ENCODE assay signal across 8 mouse cellular contexts in the genomic region with DNA sequence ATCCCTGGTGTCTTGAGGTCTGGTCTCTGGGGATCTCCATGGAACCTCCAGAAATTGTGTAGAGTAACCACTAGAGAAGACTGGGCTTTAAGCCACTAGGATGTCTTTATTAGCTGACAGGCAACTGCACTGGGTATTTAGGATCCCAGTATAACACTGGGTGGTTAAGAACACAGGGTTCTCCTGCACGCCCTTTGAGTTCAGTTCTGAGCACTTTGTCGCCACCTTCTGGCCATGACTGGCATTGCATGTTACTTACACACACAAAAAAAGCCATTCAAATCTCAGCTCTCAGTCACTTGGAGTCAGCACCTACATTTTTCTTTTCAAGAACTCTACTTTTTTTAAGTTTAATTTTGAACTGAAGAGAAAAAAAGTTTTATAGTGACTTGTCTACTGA. TPM values are rescaled to one million over a fixed set of nuclear protein-coding genes. Genes with fewer than 3 reads are reported as not detected.
DNase-seq lines count a peak whose midpoint lies in the region; ATAC-seq and TF ChIP-seq lines count a peak whose summit lies in the region.

No protein-coding gene starts in this region.

- TF ChIP-seq CTCF in ES-Bruce4 (IDR thresholded peaks at IDR 0.05; ENCODE audit: low read depth, low read length): peak; percentile 63
- TF ChIP-seq CTCF in layer of hippocampus, adult 2 months (conservative IDR thresholded peaks at IDR 0.05): peak; percentile 88

- no peak overlapping the region for H3K9ac ChIP-seq in ES-Bruce4 (ENCODE audit: low read depth, poor library complexity, severe bottlenecking)
- H3K9ac ChIP-seq in embryonic facial prominence, embryonic 11.5 days (replicated peaks; ENCODE audit: low read length): no peak overlapping the region

- no peaks in the 10 kb centered on the region; the same call in 1 of the 2 replicates for H3K36me3 ChIP-seq in ES-Bruce4 (ENCODE audit: control insufficient read depth, insufficient read depth, low read length, poor library complexity, severe bottlenecking)
- no peaks in the 10 kb centered on the region for H3K36me3 ChIP-seq in embryonic facial prominence, embryonic 11.5 days (replicated peaks; ENCODE audit: control insufficient read depth, insufficient read depth, low read depth, low read length)

- no peaks in the 10 kb centered on the region for H3K4me1 ChIP-seq in ES-Bruce4 (ENCODE audit: control insufficient read depth, insufficient read depth, low read length)
- no peaks in the 10 kb centered on the region for H3K4me1 ChIP-seq in embryonic facial prominence, embryonic 11.5 days (ENCODE audit: control insufficient read depth, insufficient read depth, low read length)

- intact Hi-C loops in heart, postnatal 10 days (cut with DNase I): loop anchor here (5.0 kb wide), 2 partner anchors 39 to 101 kb away; no protein-coding TSS in a partner anchor

- 7% methylated on average over 2 of the region's 2 CpGs for WGBS in embryonic facial prominence, embryonic 11.5 days

- TF ChIP-seq POLR2A in ES-Bruce4 (IDR thresholded peaks at IDR 0.05; ENCODE audit: insufficient read depth, low read length): no peak

- no peak overlapping the region for H3K4me3 ChIP-seq in ES-Bruce4 (ENCODE audit: low read depth, low read length)
- H3K4me3 ChIP-seq in embryonic facial prominence, embryonic 11.5 days (ENCODE audit: low read depth, low read length): no peak overlapping the region
- no peak overlapping the region for H3K4me3 ChIP-seq in layer of hippocampus, adult 2 months

- H3K4me2 ChIP-seq in embryonic facial prominence, embryonic 11.5 days (ENCODE audit: low read depth, low read length): no peak overlapping the region

- H3K9me3 ChIP-seq in ES-Bruce4 (replicated peaks; ENCODE audit: control insufficient read depth, insufficient read depth, low read length, poor library complexity, severe bottlenecking): no peaks in the 10 kb centered on the region
- H3K9me3 ChIP-seq in embryonic facial prominence, embryonic 11.5 days (replicated peaks; ENCODE audit: control insufficient read depth, low read length): no peaks in the 10 kb centered on the region

- no peak overlapping the region for H3K27ac ChIP-seq in ES-Bruce4 (ENCODE audit: insufficient read depth, low read length)
- H3K27ac ChIP-seq in embryonic facial prominence, embryonic 11.5 days (replicated peaks; ENCODE audit: low read depth, low read length): no peak overlapping the region
- H3K27ac ChIP-seq in layer of hippocampus, adult 2 months: no peak overlapping the region

- no peak for ATAC-seq in embryonic facial prominence, embryonic 11.5 days (replicated peaks; ENCODE audit: insufficient number of reproducible peaks, low FRiP score, low TSS enrichment, low read depth)

- no peak for TF ChIP-seq EP300 in ES-Bruce4 (IDR thresholded peaks at IDR 0.05; ENCODE audit: insufficient read depth, low read depth, low read length)

- DNase-seq in adrenal gland, postnatal 36 days: peak; percentile 66 to 70
- DNase-seq in embryonic facial prominence, embryonic 11.5 days (ENCODE audit: low spot score): peak; percentile 73
- DNase-seq in heart, postnatal 10 days: peak; percentile 68 to 82
- peak; percentile 51 to 79 for DNase-seq in layer of hippocampus, adult 2 months (ENCODE audit: low spot score in 2 of 2)
- peak; percentile 63 for DNase-seq in lung, postnatal 25 days (ENCODE audit: low spot score)
- peak; percentile 80 to 87 for DNase-seq in right cerebral cortex, adult 2 months (ENCODE audit: low spot score in 2 of 2)
- DNase-seq in urinary bladder, postnatal 10 days (ENCODE audit: low spot score): peak; percentile 13

- no peaks in the 10 kb centered on the region for H3K27me3 ChIP-seq in ES-Bruce4 (ENCODE audit: control insufficient read depth, insufficient read depth, low read length, poor library complexity, severe bottlenecking)
- H3K27me3 ChIP-seq in embryonic facial prominence, embryonic 11.5 days (ENCODE audit: control insufficient read depth, insufficient read depth, low read length): no peaks in the 10 kb centered on the region

RNA-seq across cellular contexts. Expression of a gene that starts 10.3 kb away (rescaled TPM):
- 11.0 and 11.3 TPM in 2 replicates for polyA plus RNA-seq in ES-Bruce4 (2011; ENCODE audit: insufficient read depth, insufficient read length, low read depth, missing spikeins)
- 10 to 100 TPM in 1 of 2 experiments, 1 to 10 TPM in 1; 8.3 to 22.0 TPM for total RNA-seq in adrenal gland, postnatal 36 days (2021)
- 11.3 and 11.6 TPM in 2 replicates for polyA plus RNA-seq in embryonic facial prominence, embryonic 11.5 days (2014; fragmentation: Nextera tagmentation; extraction: Ambion mirVana)
- 10 to 100 TPM in 1 of 2 experiments, 1 to 10 TPM in 1; 8.4 to 10.7 TPM for total RNA-seq in heart, postnatal 10 days (2021)
- 10 to 100 TPM; 27.0 to 30.7 TPM for total RNA-seq in layer of hippocampus, adult 2 months (2021)

RNA-seq across cellular contexts. Expression of a gene that starts 10.3 kb away (rescaled TPM):
- polyA plus RNA-seq in ES-Bruce4 (2011; ENCODE audit: insufficient read depth, insufficient read length, low read depth, missing spikeins): 47.8 and 49.3 TPM in 2 replicates
- total RNA-seq in adrenal gland, postnatal 36 days (2021): 10 to 100 TPM; 66.3 to 85.8 TPM
- 64.6 and 64.7 TPM in 2 replicates for polyA plus RNA-seq in embryonic facial prominence, embryonic 11.5 days (2014; fragmentation: Nextera tagmentation; extraction: Ambion mirVana)
- 10 to 100 TPM; 25.5 to 26.2 TPM for total RNA-seq in heart, postnatal 10 days (2021)
- total RNA-seq in layer of hippocampus, adult 2 months (2021): 100 to 1,000 TPM; 310 to 332 TPM

RNA-seq across cellular contexts. Expression of a gene that starts 27.8 kb away (rescaled TPM):
- not detected in 2 replicates for polyA plus RNA-seq in ES-Bruce4 (2011; ENCODE audit: insufficient read depth, insufficient read length, low read depth, missing spikeins)
- not detected for total RNA-seq in adrenal gland, postnatal 36 days (2021)
- not detected in 2 replicates for polyA plus RNA-seq in embryonic facial prominence, embryonic 11.5 days (2014; fragmentation: Nextera tagmentation; extraction: Ambion mirVana)
- total RNA-seq in heart, postnatal 10 days (2021): not detected
- not detected for total RNA-seq in layer of hippocampus, adult 2 months (2021)

RNA-seq across cellular contexts. Expression of a gene that starts 44.6 kb away (rescaled TPM):
- 25.7 and 29.8 TPM in 2 replicates for polyA plus RNA-seq in ES-Bruce4 (2011; ENCODE audit: insufficient read depth, insufficient read length, low read depth, missing spikeins)
- 10 to 100 TPM; 16.9 to 18.2 TPM for total RNA-seq in adrenal gland, postnatal 36 days (2021)
- 72.9 and 79.5 TPM in 2 replicates for polyA plus RNA-seq in embryonic facial prominence, embryonic 11.5 days (2014; fragmentation: Nextera tagmentation; extraction: Ambion mirVana)
- 10 to 100 TPM; 29.7 to 47.2 TPM for total RNA-seq in heart, postnatal 10 days (2021)
- total RNA-seq in layer of hippocampus, adult 2 months (2021): 10 to 100 TPM; 69.0 to 72.4 TPM

RNA-seq across cellular contexts. Expression of a gene that starts 59.2 kb away (rescaled TPM):
- 0.38 TPM in 1 of 2 replicates, not detected in the other for polyA plus RNA-seq in ES-Bruce4 (2011; ENCODE audit: insufficient read depth, insufficient read length, low read depth, missing spikeins)
- not detected for total RNA-seq in adrenal gland, postnatal 36 days (2021)
- not detected in 2 replicates for polyA plus RNA-seq in embryonic facial prominence, embryonic 11.5 days (2014; fragmentation: Nextera tagmentation; extraction: Ambion mirVana)
- total RNA-seq in heart, postnatal 10 days (2021): not detected
- total RNA-seq in layer of hippocampus, adult 2 months (2021): not detected

Comparison
In these comparisons a context has a peak if more than half of its experiments do, and no peak if none do; other contexts are left out.
1. DNase-seq: peak in every context shown above with its lines; median percentile 84 in right cerebral cortex, adult 2 months; 75 in heart, postnatal 10 days; 73 in embryonic facial prominence, embryonic 11.5 days; 68 in adrenal gland, postnatal 36 days; 65 in layer of hippocampus, adult 2 months; 63 in lung, postnatal 25 days; 13 in urinary bladder, postnatal 10 days.